Mouse (Mus musculus) olfactory bulb, adult 2 months (tissue): ENCODE measurements around the gene Podn.

ENCODE experiments used
- CTCF ChIP-seq: fragments of 200-500 bp; IDR thresholded peaks from 2 replicates; pipeline ENCODE4 v1.5.1; 2012; ENCODE audit warnings: low read depth, mild to moderate bottlenecking, low read length, moderate library complexity; ENCODE audit not compliant: insufficient read depth
- POLR2A ChIP-seq: fragments of 200-500 bp; IDR thresholded peaks from 2 replicates; pipeline ENCODE4 v1.6.1; 2012; ENCODE audit warnings: mild to moderate bottlenecking, low read depth, low read length, moderate library complexity; ENCODE audit not compliant: insufficient read depth

DNA sequence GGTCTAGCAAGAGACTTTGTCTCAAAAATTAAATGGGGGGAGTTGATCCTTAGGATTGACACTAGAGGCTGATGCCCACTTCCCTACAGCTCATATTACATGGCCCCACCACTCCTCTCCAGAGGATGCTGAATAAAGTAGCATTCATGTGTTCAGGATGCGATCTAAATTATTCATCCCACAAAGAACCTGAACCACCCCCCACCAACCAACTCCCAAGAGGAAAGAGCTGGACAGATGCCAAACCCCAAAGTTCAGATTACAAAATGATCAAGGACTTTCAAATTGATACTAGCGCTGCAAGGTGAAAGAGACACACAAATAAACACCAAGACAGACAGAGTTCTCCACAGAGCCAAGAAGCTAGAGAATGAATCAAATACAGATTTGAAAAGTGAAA lies 16.5 kb downstream of the Podn start:
- TF ChIP-seq CTCF (no peak), POLR2A (no peak)
